13 mouse cellular contexts compared by ENCODE assay signal in the genomic region with DNA sequence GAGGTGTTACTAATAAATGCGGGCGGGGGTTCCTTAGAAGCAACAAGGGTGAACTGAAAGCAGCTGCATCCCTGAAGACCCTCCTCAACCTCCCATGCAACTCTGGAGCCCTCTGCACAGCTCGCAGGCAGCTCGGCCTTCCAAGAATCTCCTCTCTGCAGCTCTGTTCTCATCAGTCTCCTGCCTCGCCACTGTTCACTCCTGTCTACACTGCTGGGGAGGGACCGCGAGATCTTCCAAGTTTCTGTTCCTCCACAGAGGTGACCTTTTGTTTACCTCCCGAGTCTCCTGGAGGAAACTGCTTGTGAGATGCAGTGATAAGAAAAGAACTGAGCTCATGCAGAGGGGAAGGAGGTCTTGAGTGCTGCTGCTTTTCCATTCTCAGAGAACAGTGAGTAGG.
DNase-seq lines count a peak whose midpoint lies in the region; ATAC-seq and TF ChIP-seq lines count a peak whose summit lies in the region.
"Had no signal": no experiment of that assay in that cellular context is flagged by ENCODE, and none has a peak within 500 bp of the region (broad histone marks: within the 10 kb centered on the region; RNA-seq: fewer than 3 reads in every experiment).

No protein-coding gene starts in this region.

- no peak for TF ChIP-seq POLR2A in limb, embryonic 14.5 days (IDR thresholded peaks at IDR 0.05; ENCODE audit: borderline replicate concordance, extremely low read depth, insufficient read depth, insufficient read length)

- no peak overlapping the region for H3K4me3 ChIP-seq in heart, embryonic 11.5 days (ENCODE audit: low read depth, low read length)
- H3K4me3 ChIP-seq in kidney, embryonic 16.5 days (ENCODE audit: low read length) = no peak overlapping the region
- H3K4me3 ChIP-seq in embryonic facial prominence, embryonic 10.5 days = no peak overlapping the region
- no peak overlapping the region for H3K4me3 ChIP-seq in limb, embryonic 14.5 days (replicated peaks; ENCODE audit: low read length)
- H3K4me3 ChIP-seq: forebrain, embryonic 15.5 days had no signal

- peaks cover 48% of the 10 kb centered on the region for H3K4me1 ChIP-seq in heart, embryonic 11.5 days (ENCODE audit: control insufficient read depth, insufficient read depth, low read length)
- peaks cover 27% of the 10 kb centered on the region for H3K4me1 ChIP-seq in kidney, embryonic 16.5 days (ENCODE audit: insufficient read depth, low read length)
- peaks cover 79% of the 10 kb centered on the region for H3K4me1 ChIP-seq in embryonic facial prominence, embryonic 10.5 days
- H3K4me1 ChIP-seq in limb, embryonic 14.5 days (ENCODE audit: control insufficient read depth, insufficient read depth, low read length) = peaks cover 35% of the 10 kb centered on the region

- 0 out of 2 replicates have a peak overlapping the region, but pooled peaks have one; percentile 47 for H3K9ac ChIP-seq in heart, embryonic 11.5 days (ENCODE audit: low read depth, low read length)
- no peak overlapping the region for H3K9ac ChIP-seq in kidney, embryonic 16.5 days (replicated peaks; ENCODE audit: low read length)
- no peak overlapping the region for H3K9ac ChIP-seq in limb, embryonic 14.5 days (ENCODE audit: low read depth, low read length, severe bottlenecking)
- H3K9ac ChIP-seq: forebrain, embryonic 15.5 days had no signal

- H3K9me3 ChIP-seq in heart, embryonic 11.5 days (replicated peaks; ENCODE audit: control insufficient read depth, low read length) = no peaks in the 10 kb centered on the region
- H3K9me3 ChIP-seq in kidney, embryonic 16.5 days (ENCODE audit: low read length) = no peaks in the 10 kb centered on the region
- no peaks in the 10 kb centered on the region for H3K9me3 ChIP-seq in embryonic facial prominence, embryonic 10.5 days
- H3K9me3 ChIP-seq in limb, embryonic 14.5 days (ENCODE audit: control insufficient read depth, low read length) = no peaks in the 10 kb centered on the region
- H3K9me3 ChIP-seq: forebrain, embryonic 15.5 days had no signal

- no peak for DNase-seq in heart, postnatal 25 days (ENCODE audit: low spot score)
- DNase-seq in kidney, postnatal 25 days = no peak
- DNase-seq in embryonic facial prominence, embryonic 10.5 days (ENCODE audit: low spot score) = no peak
- no peak for DNase-seq in limb, embryonic 14.5 days (ENCODE audit: low spot score)
- DNase-seq in gastrocnemius, postnatal 14 days = no peak
- DNase-seq: cerebellum, postnatal 14 days; gastrocnemius, postnatal 25 days; left cerebral cortex, postnatal 4 days; right cerebral cortex, adult 18-20 months had no signal

- WGBS in heart, embryonic 11.5 days (ENCODE audit: insufficient replicate concordance) = 22% methylated on average over 8 of the region's 8 CpGs
- 41% methylated on average over 8 of the region's 8 CpGs for WGBS in kidney, embryonic 16.5 days
- WGBS in embryonic facial prominence, embryonic 10.5 days = 36% methylated on average over 8 of the region's 8 CpGs
- WGBS in limb, embryonic 14.5 days = 22% methylated on average over 8 of the region's 8 CpGs

- H3K27me3 ChIP-seq in heart, embryonic 11.5 days (ENCODE audit: control insufficient read depth, insufficient read depth, low read length) = no peaks in the 10 kb centered on the region
- H3K27me3 ChIP-seq in kidney, embryonic 16.5 days (ENCODE audit: insufficient read depth, low read length) = no peaks in the 10 kb centered on the region
- H3K27me3 ChIP-seq in embryonic facial prominence, embryonic 10.5 days (replicated peaks; ENCODE audit: low read depth, poor library complexity, severe bottlenecking) = no peaks in the 10 kb centered on the region
- H3K27me3 ChIP-seq in limb, embryonic 14.5 days (ENCODE audit: control insufficient read depth, insufficient read depth, low read length) = no peaks in the 10 kb centered on the region
- H3K27me3 ChIP-seq: forebrain, embryonic 15.5 days had no signal

- H3K27ac ChIP-seq in heart, embryonic 11.5 days (ENCODE audit: low read depth, low read length) = no peak overlapping the region; the same call in 1 of the 2 replicates
- H3K27ac ChIP-seq in kidney, embryonic 16.5 days (ENCODE audit: low read length) = peak overlapping the region; percentile 35
- H3K27ac ChIP-seq in embryonic facial prominence, embryonic 10.5 days (replicated peaks) = peak overlapping the region; percentile 70
- H3K27ac ChIP-seq in limb, embryonic 14.5 days (replicated peaks; ENCODE audit: low read depth, low read length) = 0 out of 2 replicates have a peak overlapping the region, but pooled peaks have one; percentile 10
- H3K27ac ChIP-seq: forebrain, embryonic 15.5 days had no signal

- intact Hi-C loops in heart, postnatal 25 days (cut with DNase I) = loop anchor here (5.0 kb wide), 1 partner anchor 283 kb away; no protein-coding TSS in a partner anchor
- intact Hi-C loops in gastrocnemius, postnatal 14 days (cut with DNase I; ENCODE audit: low total_unique reads) = loop anchor here (2.0 kb wide), 1 partner anchor 322 kb away; no protein-coding TSS in a partner anchor

- H3K36me3 ChIP-seq in heart, embryonic 11.5 days (ENCODE audit: control insufficient read depth, insufficient read depth, low read length) = no peaks in the 10 kb centered on the region
- H3K36me3 ChIP-seq in kidney, embryonic 16.5 days (ENCODE audit: insufficient read depth, low read length) = no peaks in the 10 kb centered on the region
- H3K36me3 ChIP-seq in embryonic facial prominence, embryonic 10.5 days (replicated peaks) = no peaks in the 10 kb centered on the region
- H3K36me3 ChIP-seq in limb, embryonic 14.5 days (ENCODE audit: control insufficient read depth, insufficient read depth, low read length) = no peaks in the 10 kb centered on the region
- H3K36me3 ChIP-seq: forebrain, embryonic 15.5 days had no signal

- peak overlapping the region; percentile 19; the same call in 1 of the 2 replicates for H3K4me2 ChIP-seq in heart, embryonic 11.5 days
- H3K4me2 ChIP-seq in kidney, embryonic 16.5 days (replicated peaks; ENCODE audit: low read depth, low read length) = no peak overlapping the region; the same call in 1 of the 2 replicates
- no peak overlapping the region for H3K4me2 ChIP-seq in limb, embryonic 14.5 days (replicated peaks; ENCODE audit: low read depth, low read length, severe bottlenecking)
- H3K4me2 ChIP-seq: forebrain, embryonic 15.5 days had no signal

- no peak for ATAC-seq in heart, embryonic 11.5 days (replicated peaks; ENCODE audit: insufficient number of reproducible peaks, low FRiP score, low TSS enrichment)
- 0 out of 2 replicates have a peak, but pooled peaks have one; percentile 51 for ATAC-seq in kidney, embryonic 16.5 days (ENCODE audit: low FRiP score, low TSS enrichment)
- ATAC-seq in limb, embryonic 14.5 days (ENCODE audit: low FRiP score, low read depth) = no peak
- no peak for ATAC-seq in activated CD4-positive, CD25-positive, alpha-beta regulatory T cell, adult 4 months
- ATAC-seq: forebrain, embryonic 15.5 days had no signal
